Mouse (Mus musculus): ENCODE data around the gene Tmem91. TPM values are rescaled to one million over a fixed set of nuclear protein-coding genes. Genes with fewer than 3 reads are reported as not detected.
A peak's percentile ranks its signal among the peaks of the same experiment; 100 is the strongest.

Gene Tmem91
- polyA plus RNA-seq, 1 experiment from 2014 or later: 3.5 TPM

DNA sequence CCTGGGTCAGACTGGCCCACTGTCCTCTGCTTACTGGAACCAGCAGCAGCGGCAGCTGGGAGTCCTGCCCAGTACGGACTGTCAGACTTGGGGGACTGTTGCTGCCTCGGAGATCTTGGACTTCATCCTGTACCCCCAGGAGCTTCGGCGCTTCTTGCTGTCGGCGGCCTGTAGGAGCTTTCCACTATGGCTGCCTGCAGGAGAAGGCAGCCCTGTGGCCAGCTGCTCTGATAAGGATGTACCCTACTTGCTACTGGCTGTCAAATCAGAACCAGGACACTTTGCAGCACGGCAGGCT lies 46.7 kb downstream of the Tmem91 start:
- 46% methylated on average over 8 of the region's 8 CpGs for WGBS
- no peaks in the 10 kb centered on the region; the same call in 1 of the 2 replicates for H3K36me3 ChIP-seq (ENCODE audit: control insufficient read depth, insufficient read depth, low read length)
- H3K27ac ChIP-seq (ENCODE audit: low read length): peak overlapping the region; percentile 85; the same call in 1 of the 2 replicates
- peak overlapping the region; percentile 85 for H3K9ac ChIP-seq (ENCODE audit: low read length)
- H3K4me3 ChIP-seq (replicated peaks; ENCODE audit: low read length): peak overlapping the region; percentile 58
- H3K27me3 ChIP-seq (ENCODE audit: control insufficient read depth, insufficient read depth, low read length): no peaks in the 10 kb centered on the region
- H3K4me2 ChIP-seq (ENCODE audit: low read depth, low read length): peak overlapping the region; percentile 81
- H3K9me3 ChIP-seq (replicated peaks; ENCODE audit: control insufficient read depth, low read length): no peaks in the 10 kb centered on the region
- H3K4me1 ChIP-seq (ENCODE audit: control insufficient read depth, insufficient read depth, low read length): peaks cover 16% of the 10 kb centered on the region
- no peak for ATAC-seq (ENCODE audit: insufficient read depth, low FRiP score)

DNA sequence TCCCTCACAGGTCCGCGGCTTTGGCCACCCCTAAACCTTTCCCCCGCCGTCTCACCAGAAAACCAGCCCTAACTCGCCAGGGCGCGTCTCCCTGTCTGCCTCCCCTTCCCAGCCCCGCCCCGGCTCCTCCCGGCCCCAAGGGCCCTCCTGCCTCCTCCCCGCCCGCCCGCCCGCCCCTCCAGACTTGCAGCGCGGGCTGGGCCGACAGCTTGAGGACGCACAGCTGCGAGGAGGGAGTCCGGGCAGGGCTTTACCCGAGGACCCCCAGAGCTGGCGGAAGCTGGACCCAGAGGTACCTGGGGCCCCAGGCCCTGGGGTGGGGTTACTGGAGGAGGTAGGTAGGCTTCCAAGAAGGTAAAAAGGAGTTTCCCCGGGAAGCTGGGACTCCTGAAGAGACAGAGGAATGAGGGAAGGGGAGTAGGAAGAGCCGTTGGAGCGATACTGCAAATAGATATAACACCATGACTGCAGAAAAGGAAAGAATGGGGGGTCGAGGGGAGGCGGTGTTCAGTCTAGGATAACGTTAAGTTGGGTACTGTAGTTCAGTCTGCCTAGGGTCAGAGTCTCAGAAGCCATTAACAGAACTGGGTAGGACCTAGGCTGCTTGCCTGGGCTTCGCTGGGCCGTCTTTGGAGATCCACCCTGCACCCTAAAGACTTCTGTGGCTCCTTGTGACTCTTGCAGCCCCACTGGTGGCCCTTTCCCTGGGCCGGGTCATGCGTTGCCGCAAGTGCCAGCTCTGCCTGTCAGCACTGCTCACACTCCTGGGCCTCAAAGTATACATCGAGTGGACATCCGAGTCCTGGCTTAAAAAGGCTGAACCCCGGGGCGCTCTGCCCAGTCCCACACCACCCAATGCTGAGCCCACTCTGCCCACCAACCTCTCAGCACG lies 47.3 kb downstream of the Tmem91 start:
- H3K9ac ChIP-seq (ENCODE audit: low read length): peak overlapping the region; percentile 85
- no peaks in the 10 kb centered on the region; the same call in 1 of the 2 replicates for H3K36me3 ChIP-seq (ENCODE audit: control insufficient read depth, insufficient read depth, low read length)
- WGBS: 12% methylated on average over 38 of the region's 38 CpGs

DNA sequence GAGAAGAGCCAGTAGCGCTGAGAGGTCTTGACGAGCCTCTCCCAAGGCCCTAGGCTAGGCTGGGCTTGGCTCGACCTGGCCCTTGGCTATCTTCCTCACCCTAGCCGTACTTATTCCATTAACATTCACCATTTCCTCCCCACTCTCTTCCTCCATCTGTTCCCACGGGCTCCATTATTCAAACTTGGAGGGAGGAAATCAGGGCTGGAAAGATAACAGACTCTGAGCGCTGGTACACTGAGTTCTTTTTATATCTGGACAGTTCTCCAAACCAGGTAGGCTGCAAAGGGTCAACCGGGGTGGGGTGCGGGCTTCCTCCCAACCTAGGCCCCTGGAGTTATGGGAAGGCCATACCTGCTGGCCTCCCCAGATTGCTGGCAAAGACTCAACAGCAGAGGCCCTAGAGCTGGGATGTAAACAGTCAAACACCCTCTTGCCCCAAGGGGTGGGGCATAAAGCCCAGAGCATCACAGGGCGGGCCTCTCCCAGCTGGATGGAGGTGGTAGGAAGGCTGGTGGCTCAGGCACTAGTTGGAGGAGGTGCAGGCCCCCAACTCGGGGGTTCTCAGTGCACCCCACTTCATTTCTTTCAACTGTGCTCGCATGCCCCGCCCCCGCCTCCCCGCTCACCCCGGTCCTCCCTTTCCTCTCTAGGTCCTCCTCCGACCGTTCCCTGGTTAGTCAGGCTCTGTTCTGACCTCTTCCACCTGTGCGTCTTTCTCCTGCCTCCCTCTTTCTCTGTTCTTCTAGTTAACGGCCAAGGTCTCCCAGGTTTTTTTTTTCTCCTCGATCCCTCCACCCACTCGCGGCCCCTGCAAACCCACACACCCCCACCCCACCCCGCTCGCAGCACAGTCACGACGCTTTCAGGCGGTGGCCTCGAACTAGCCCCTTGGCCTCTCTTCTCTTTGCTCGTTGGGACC lies 48.2 kb downstream of the Tmem91 start, which contains the start of gene B3gnt8:
Gene B3gnt8, plus strand, starts transcription at position 146 of the 922 bp plus-strand sequence.
- WGBS: 9% methylated on average over 29 of the region's 29 CpGs
- Histone ChIP-seq H3K4me2 (ENCODE audit: low read depth, low read length) (peak within 1 kb of the TSS; percentile 81), H3K4me1 (ENCODE audit: control insufficient read depth, insufficient read depth, low read length) (peaks cover 16% of the 10 kb centered on the region), H3K27ac (ENCODE audit: low read length) (peak within 1 kb of the TSS; percentile 85), H3K4me3 (replicated peaks; ENCODE audit: low read length) (peak within 1 kb of the TSS; percentile 58), H3K27me3 (ENCODE audit: control insufficient read depth, insufficient read depth, low read length) (no peaks in the 10 kb centered on the region), H3K9ac (ENCODE audit: low read length) (peak within 1 kb of the TSS; percentile 85), H3K36me3 (ENCODE audit: control insufficient read depth, insufficient read depth, low read length) (no peaks in the 10 kb centered on the region; the same call in 1 of the 2 replicates), H3K9me3 (replicated peaks; ENCODE audit: control insufficient read depth, low read length) (no peaks in the 10 kb centered on the region)
- peak; percentile 63; the same call in 1 of the 2 replicates for ATAC-seq (ENCODE audit: insufficient read depth, low FRiP score)

More for the DNA sequence above, 47.3 kb downstream of the Tmem91 start:
- Histone ChIP-seq H3K4me3 (replicated peaks; ENCODE audit: low read length) (peak overlapping the region; percentile 58), H3K27ac (ENCODE audit: low read length) (peak overlapping the region; percentile 85), H3K9me3 (replicated peaks; ENCODE audit: control insufficient read depth, low read length) (no peaks in the 10 kb centered on the region), H3K4me2 (ENCODE audit: low read depth, low read length) (peak overlapping the region; percentile 81), H3K27me3 (ENCODE audit: control insufficient read depth, insufficient read depth, low read length) (no peaks in the 10 kb centered on the region), H3K4me1 (ENCODE audit: control insufficient read depth, insufficient read depth, low read length) (peaks cover 16% of the 10 kb centered on the region)
- peak; percentile 88 for ATAC-seq (ENCODE audit: insufficient read depth, low FRiP score)

DNA sequence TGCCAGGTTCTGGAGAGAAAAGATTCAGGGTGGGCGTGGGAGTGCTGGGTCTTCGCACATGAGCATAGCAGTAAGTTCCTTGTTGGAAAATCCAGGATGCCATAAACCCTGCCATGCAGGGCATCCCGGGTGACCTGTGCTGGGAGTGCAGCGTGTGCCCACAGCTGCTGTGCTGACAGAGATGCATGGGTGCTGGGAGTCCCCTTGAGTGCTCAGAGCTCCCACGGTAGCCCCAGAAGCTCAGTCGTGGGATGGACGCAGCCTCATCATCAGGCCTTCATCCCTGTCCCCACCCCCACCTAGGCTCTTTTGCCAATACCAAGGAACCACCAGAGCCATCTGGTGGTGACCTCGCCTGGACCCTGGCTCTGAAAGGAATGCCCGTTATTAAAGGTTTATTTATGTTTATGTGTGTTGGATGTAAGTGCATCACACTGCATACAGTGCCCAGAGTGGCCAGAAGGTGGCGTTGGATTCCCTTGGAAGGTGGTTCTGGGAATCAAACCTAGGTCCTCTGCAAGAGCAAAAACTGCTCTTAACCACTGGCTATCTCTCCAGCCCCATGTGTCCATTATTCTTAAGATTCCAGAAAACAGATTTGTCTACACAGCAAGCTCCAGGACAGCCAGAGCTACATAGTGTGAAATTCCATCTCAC lies 49.2 kb downstream of the Tmem91 start:
- Histone ChIP-seq H3K36me3 (ENCODE audit: control insufficient read depth, insufficient read depth, low read length) (no peaks in the 10 kb centered on the region; the same call in 1 of the 2 replicates), H3K4me2 (ENCODE audit: low read depth, low read length) (no peak overlapping the region), H3K9ac (ENCODE audit: low read length) (no peak overlapping the region), H3K27ac (ENCODE audit: low read length) (no peak overlapping the region), H3K9me3 (replicated peaks; ENCODE audit: control insufficient read depth, low read length) (no peaks in the 10 kb centered on the region), H3K4me1 (ENCODE audit: control insufficient read depth, insufficient read depth, low read length) (peaks cover 16% of the 10 kb centered on the region), H3K4me3 (replicated peaks; ENCODE audit: low read length) (no peak overlapping the region), H3K27me3 (ENCODE audit: control insufficient read depth, insufficient read depth, low read length) (no peaks in the 10 kb centered on the region)
- no peak for ATAC-seq (ENCODE audit: insufficient read depth, low FRiP score)
- 70% methylated on average over 10 of the region's 10 CpGs for WGBS

DNA sequence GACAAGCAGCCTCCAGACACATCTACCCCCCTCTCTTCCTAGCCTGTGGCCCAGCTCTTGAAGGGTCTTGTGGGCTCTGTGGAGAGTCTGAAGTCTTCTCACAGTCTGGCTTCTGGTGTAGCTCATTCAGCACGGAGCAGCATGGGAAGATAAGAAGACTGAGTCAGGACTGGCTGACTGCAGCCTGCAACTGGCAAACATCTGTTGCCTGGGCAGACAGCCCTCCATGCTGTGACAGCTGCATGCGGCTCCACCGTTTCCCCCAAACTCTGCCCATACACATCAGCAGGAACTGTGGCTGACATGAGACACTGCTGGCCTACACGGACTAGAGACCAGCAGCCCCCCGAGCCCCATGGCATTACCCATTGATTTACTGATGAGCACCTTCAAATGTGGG lies 50.1 kb downstream of the Tmem91 start:
- peaks cover 16% of the 10 kb centered on the region for H3K4me1 ChIP-seq (ENCODE audit: control insufficient read depth, insufficient read depth, low read length)
- H3K27ac ChIP-seq (ENCODE audit: low read length): peak overlapping the region; percentile 19
- H3K4me3 ChIP-seq (replicated peaks; ENCODE audit: low read length): no peak overlapping the region
- no peak for ATAC-seq (ENCODE audit: insufficient read depth, low FRiP score)
- no peak overlapping the region for H3K4me2 ChIP-seq (ENCODE audit: low read depth, low read length)
- 57% methylated on average over 5 of the region's 5 CpGs for WGBS
- no peaks in the 10 kb centered on the region for H3K9me3 ChIP-seq (replicated peaks; ENCODE audit: control insufficient read depth, low read length)
- no peaks in the 10 kb centered on the region for H3K27me3 ChIP-seq (ENCODE audit: control insufficient read depth, insufficient read depth, low read length)
- H3K36me3 ChIP-seq (ENCODE audit: control insufficient read depth, insufficient read depth, low read length): no peaks in the 10 kb centered on the region; the same call in 1 of the 2 replicates
- no peak overlapping the region for H3K9ac ChIP-seq (ENCODE audit: low read length)

DNA sequence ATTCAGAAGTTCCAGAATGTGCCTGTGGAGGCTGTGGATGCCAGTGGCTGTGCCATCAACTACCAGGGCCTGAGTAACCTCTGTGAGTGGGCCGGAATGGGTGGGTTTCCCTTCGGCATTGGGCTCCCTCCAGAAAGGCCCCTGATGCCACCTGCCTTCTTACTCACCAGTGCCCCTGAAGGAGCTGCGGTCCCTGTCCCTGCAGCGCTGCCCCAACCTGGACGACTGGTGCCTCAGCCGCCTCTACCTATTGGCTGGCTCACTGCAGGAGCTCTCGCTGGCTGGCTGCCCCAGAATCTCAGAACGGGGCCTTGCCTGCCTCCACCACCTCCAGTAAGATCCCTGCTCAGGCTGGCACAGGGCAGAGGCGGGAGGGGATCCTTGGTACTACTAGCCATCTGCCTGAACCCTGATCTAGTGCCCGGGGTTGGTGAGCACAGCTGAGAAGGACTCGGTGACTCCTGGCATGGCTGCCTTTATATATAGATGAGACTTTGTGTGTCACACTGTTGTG lies 51.1 kb downstream of the Tmem91 start:
- Histone ChIP-seq H3K27ac (ENCODE audit: low read length) (no peak overlapping the region), H3K4me1 (ENCODE audit: control insufficient read depth, insufficient read depth, low read length) (peaks cover 16% of the 10 kb centered on the region), H3K9ac (ENCODE audit: low read length) (no peak overlapping the region), H3K36me3 (ENCODE audit: control insufficient read depth, insufficient read depth, low read length) (no peaks in the 10 kb centered on the region; the same call in 1 of the 2 replicates), H3K27me3 (ENCODE audit: control insufficient read depth, insufficient read depth, low read length) (no peaks in the 10 kb centered on the region), H3K4me3 (replicated peaks; ENCODE audit: low read length) (no peak overlapping the region), H3K4me2 (ENCODE audit: low read depth, low read length) (no peak overlapping the region), H3K9me3 (replicated peaks; ENCODE audit: control insufficient read depth, low read length) (no peaks in the 10 kb centered on the region)
- WGBS: 94% methylated on average over 11 of the region's 11 CpGs
- ATAC-seq (ENCODE audit: insufficient read depth, low FRiP score): no peak

DNA sequence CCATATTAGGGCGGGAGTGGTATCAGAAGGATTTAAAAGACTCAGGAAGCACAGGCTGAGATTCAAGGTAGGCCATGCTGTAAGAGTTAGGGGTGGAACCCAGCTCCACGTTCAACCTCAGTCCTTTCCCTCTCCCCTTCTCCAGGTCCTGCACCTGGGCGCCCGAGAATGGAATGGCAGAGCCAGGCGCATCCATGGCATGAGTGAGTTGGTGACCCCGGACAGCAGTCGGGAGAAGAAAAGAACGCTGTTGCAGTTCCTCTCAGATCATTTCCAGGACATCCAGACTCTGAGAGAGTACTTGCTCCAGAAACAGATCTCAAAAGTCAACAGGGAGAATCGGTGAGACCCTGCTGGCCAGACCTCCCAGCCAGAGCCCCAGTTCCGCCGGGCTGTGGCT lies 54.2 kb downstream of the Tmem91 start:
- Histone ChIP-seq H3K36me3 (ENCODE audit: control insufficient read depth, insufficient read depth, low read length) (no peaks in the 10 kb centered on the region; the same call in 1 of the 2 replicates), H3K9ac (ENCODE audit: low read length) (no peak overlapping the region), H3K4me2 (ENCODE audit: low read depth, low read length) (no peak overlapping the region), H3K27ac (ENCODE audit: low read length) (no peak overlapping the region), H3K4me3 (replicated peaks; ENCODE audit: low read length) (no peak overlapping the region), H3K27me3 (ENCODE audit: control insufficient read depth, insufficient read depth, low read length) (no peaks in the 10 kb centered on the region), H3K9me3 (replicated peaks; ENCODE audit: control insufficient read depth, low read length) (no peaks in the 10 kb centered on the region), H3K4me1 (ENCODE audit: control insufficient read depth, insufficient read depth, low read length) (no peaks in the 10 kb centered on the region)
- WGBS: 91% methylated on average over 11 of the region's 11 CpGs
- no peak for ATAC-seq (ENCODE audit: insufficient read depth, low FRiP score)

DNA sequence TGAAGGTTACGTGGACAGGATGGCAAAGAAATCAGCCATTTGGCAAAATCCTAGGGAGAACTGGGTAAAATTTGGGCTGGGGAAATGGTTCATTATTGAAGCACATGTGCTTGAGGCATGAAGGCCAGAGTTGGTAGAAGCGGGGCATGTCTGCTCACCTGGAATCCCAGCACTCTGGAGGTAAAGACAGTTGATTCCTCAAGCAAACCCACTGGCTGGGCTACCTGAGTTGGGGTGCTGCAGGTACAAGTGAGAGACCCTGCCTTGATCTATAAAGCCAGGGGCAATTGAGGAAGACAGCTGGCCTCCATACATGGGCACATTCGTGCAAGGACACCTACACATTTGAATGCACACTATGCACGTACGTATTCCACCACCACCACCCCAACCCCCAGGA lies 54.9 kb downstream of the Tmem91 start:
- no peak overlapping the region for H3K9ac ChIP-seq (ENCODE audit: low read length)
- 89% methylated on average over 5 of the region's 5 CpGs for WGBS
- H3K9me3 ChIP-seq (replicated peaks; ENCODE audit: control insufficient read depth, low read length): no peaks in the 10 kb centered on the region
- no peaks in the 10 kb centered on the region for H3K27me3 ChIP-seq (ENCODE audit: control insufficient read depth, insufficient read depth, low read length)
- H3K4me2 ChIP-seq (ENCODE audit: low read depth, low read length): peak overlapping the region; percentile 78
- no peaks in the 10 kb centered on the region; the same call in 1 of the 2 replicates for H3K36me3 ChIP-seq (ENCODE audit: control insufficient read depth, insufficient read depth, low read length)
- no peak for ATAC-seq (ENCODE audit: insufficient read depth, low FRiP score)
- H3K27ac ChIP-seq (ENCODE audit: low read length): no peak overlapping the region
- peak overlapping the region; percentile 80 for H3K4me3 ChIP-seq (replicated peaks; ENCODE audit: low read length)
- no peaks in the 10 kb centered on the region for H3K4me1 ChIP-seq (ENCODE audit: control insufficient read depth, insufficient read depth, low read length)

All from stomach, embryonic 16.5 days (tissue).